Mouse (Mus musculus) bone marrow macrophage, adult 2 months (primary cell): ENCODE results near the gene Hspb1.
A peak's percentile ranks its signal among the peaks of the same experiment; 100 is the strongest.

Source experiments
- CTCF ChIP-seq: IDR thresholded peaks from 2 replicates; pipeline ENCODE4 v1.5.1; 2012; ENCODE audit warnings: low read depth, mild to moderate bottlenecking, low read length, moderate library complexity
- POLR2A ChIP-seq: IDR thresholded peaks from 2 replicates; pipeline ENCODE4 v1.6.1; 2012; ENCODE audit warnings: mild to moderate bottlenecking, low read depth, low read length, borderline replicate concordance

DNA sequence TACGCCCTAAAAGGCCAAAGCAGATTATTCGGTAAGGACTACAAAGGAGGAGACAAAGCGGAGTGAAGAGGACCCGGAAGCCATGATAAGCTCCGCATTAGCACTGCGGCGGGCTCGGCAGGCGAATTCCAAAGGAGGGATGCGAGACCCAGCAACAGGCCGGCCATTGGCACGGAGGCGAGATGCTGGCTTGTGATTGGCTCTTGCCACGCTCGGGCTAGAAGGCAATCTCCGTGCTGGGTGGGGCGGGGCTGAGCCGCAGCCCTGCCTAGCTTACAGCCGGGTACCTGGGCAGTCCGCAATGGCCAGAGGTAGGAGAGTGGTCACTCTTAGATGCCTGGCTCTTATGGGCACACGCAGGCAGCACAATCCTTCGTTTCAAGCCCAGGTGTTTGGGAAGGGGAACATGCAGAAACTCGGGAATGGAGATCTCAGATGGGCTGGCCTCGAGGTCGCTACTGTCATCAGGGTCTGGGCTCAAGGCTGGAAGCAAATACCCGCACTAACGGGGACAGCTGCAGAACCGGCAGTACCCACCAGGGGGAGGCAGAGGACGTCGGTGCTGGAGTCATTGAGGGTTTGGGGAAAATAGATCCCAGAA lies 15.9 kb downstream of the Hspb1 start:
- peak; percentile 84 for TF ChIP-seq CTCF
- TF ChIP-seq POLR2A, result no peak
